Mouse (Mus musculus) forebrain, embryonic 10.5 days (tissue): Measurements from ENCODE around the gene Kcnmb1. TPM values are rescaled to one million over a fixed set of nuclear protein-coding genes. Genes with fewer than 3 reads are reported as not detected.

Experiments
- DNase-seq: peaks from one replicate; pipeline ENCODE4 v3.0.0-alpha.2; 2017; ENCODE audit warnings: low spot score; ENCODE audit errors: extremely low spot score
- H3K27ac ChIP-seq: fragments of 300-500 bp; sonication (generic); 2 replicates; pipeline ENCODE4 v1.5.1; 2016; ENCODE audit warnings: mild to moderate bottlenecking
- H3K27me3 ChIP-seq: fragments of 300-500 bp; sonication (generic); 2 replicates; pipeline ENCODE4 v1.6.1; 2016; ENCODE audit warnings: mild to moderate bottlenecking; ENCODE audit not compliant: poor library complexity, severe bottlenecking
- H3K36me3 ChIP-seq: fragments of 300-500 bp; sonication (generic); replicated peaks from 2 replicates; pipeline ENCODE4 v1.6.1; 2016; ENCODE audit warnings: mild to moderate bottlenecking, moderate library complexity
- H3K4me1 ChIP-seq: fragments of 300-500 bp; sonication (generic); 2 replicates; pipeline ENCODE4 v1.6.1; 2016
- H3K4me3 ChIP-seq: fragments of 300-500 bp; sonication (generic); 2 replicates; pipeline ENCODE4 v1.5.1; 2016; ENCODE audit warnings: mild to moderate bottlenecking, moderate library complexity
- H3K9me3 ChIP-seq: fragments of 300-500 bp; sonication (generic); 2 replicates; pipeline ENCODE4 v1.6.1; 2016; ENCODE audit warnings: mild to moderate bottlenecking, moderate library complexity
- WGBS: fragments of 180-500 bp; shearing (Covaris S2); methylation state at CpG from one replicate; pipeline ENCODE4 v1.1.7; 2016; 5-methylcytosine and 5-hydroxymethylcytosine counted together
- polyA plus RNA-seq: library from polyadenylated mRNA; unstranded; fragments of >200 nt; fragmentation: Nextera tagmentation; extraction: Ambion mirVana; gene quantifications from 2 replicates; pipeline ENCODE4 v1.2.1, GENCODE M21; 2016

Kcnmb1 gene
- polyA plus RNA-seq: 0.04 and 0.09 TPM in 2 replicates

- H3K9me3 ChIP-seq: no peaks in the 10 kb centered on the region
- DNase-seq: no peak
- no peaks in the 10 kb centered on the region for H3K27me3 ChIP-seq
- H3K4me1 ChIP-seq: peaks cover 10% of the 10 kb centered on the region; the same call in 1 of the 2 replicates
- no peaks in the 10 kb centered on the region for H3K36me3 ChIP-seq
- H3K27ac ChIP-seq: no peak within 1 kb of the TSS
- 63% methylated on average over 6 of the region's 6 CpGs for WGBS
- H3K4me3 ChIP-seq: no peak within 1 kb of the TSS
Observed at GRCm38 (mm10) chr11:33962688-33963407, at the start of gene Kcnmb1. Gene Kcnmb1, plus strand, starts transcription at chr11:33963013.

GRCm38 (mm10) chr11:33913061-33913460 is 49.8 kb upstream of the Kcnmb1 start:
- Histone ChIP-seq H3K4me3 (no peak overlapping the region), H3K36me3 (no peaks in the 10 kb centered on the region), H3K27me3 (0 out of 2 replicates have a peak, but pooled peaks cover 6% of the 10 kb centered on the region), H3K27ac (no peak overlapping the region), H3K4me1 (peaks cover 19% of the 10 kb centered on the region), H3K9me3 (no peaks in the 10 kb centered on the region)
- DNase-seq: no peak
- 85% methylated on average over 7 of the region's 7 CpGs for WGBS

- Histone ChIP-seq H3K27me3 (0 out of 2 replicates have a peak, but pooled peaks cover 6% of the 10 kb centered on the region), H3K36me3 (no peaks in the 10 kb centered on the region), H3K9me3 (no peaks in the 10 kb centered on the region), H3K4me1 (peaks cover 27% of the 10 kb centered on the region), H3K27ac (0 out of 2 replicates have a peak overlapping the region, but pooled peaks have one; percentile 3), H3K4me3 (no peak overlapping the region)
- 68% methylated on average over 12 of the region's 12 CpGs for WGBS
- DNase-seq: no peak
Observed at GRCm38 (mm10) chr11:33914216-33914615, 48.6 kb upstream of the Kcnmb1 start.

GRCm38 (mm10) chr11:33917574-33917973 is 45.2 kb upstream of the Kcnmb1 start:
- 21% methylated on average over 6 of the region's 6 CpGs for WGBS

GRCm38 (mm10) chr11:33918424-33918823 is 44.4 kb upstream of the Kcnmb1 start:
- Histone ChIP-seq H3K27me3 (0 out of 2 replicates have a peak, but pooled peaks cover under 1% of the 10 kb centered on the region), H3K4me1 (peaks cover 27% of the 10 kb centered on the region), H3K27ac (no peak overlapping the region), H3K36me3 (no peaks in the 10 kb centered on the region), H3K4me3 (no peak overlapping the region), H3K9me3 (no peaks in the 10 kb centered on the region)
- no peak for DNase-seq
- 43% methylated on average over 2 of the region's 2 CpGs for WGBS

More at GRCm38 (mm10) chr11:33917574-33917973, 45.2 kb upstream of the Kcnmb1 start:
- peaks cover 27% of the 10 kb centered on the region for H3K4me1 ChIP-seq
- no peak overlapping the region for H3K27ac ChIP-seq
- H3K36me3 ChIP-seq: no peaks in the 10 kb centered on the region
- H3K4me3 ChIP-seq: no peak overlapping the region
- DNase-seq: peak; percentile 77
- no peaks in the 10 kb centered on the region for H3K9me3 ChIP-seq
- 0 out of 2 replicates have a peak, but pooled peaks cover 6% of the 10 kb centered on the region for H3K27me3 ChIP-seq

GRCm38 (mm10) chr11:33919826-33920225 is 43.0 kb upstream of the Kcnmb1 start:
- H3K4me1 ChIP-seq: peaks cover 19% of the 10 kb centered on the region
- no peak overlapping the region for H3K4me3 ChIP-seq
- H3K36me3 ChIP-seq: no peaks in the 10 kb centered on the region
- no peak overlapping the region for H3K27ac ChIP-seq
- H3K27me3 ChIP-seq: no peaks in the 10 kb centered on the region
- DNase-seq: no peak
- no peaks in the 10 kb centered on the region for H3K9me3 ChIP-seq
- 89% methylated on average over 7 of the region's 7 CpGs for WGBS

- no peak for DNase-seq
- Histone ChIP-seq H3K4me3 (no peak overlapping the region), H3K27ac (no peak overlapping the region), H3K9me3 (no peaks in the 10 kb centered on the region), H3K27me3 (no peaks in the 10 kb centered on the region), H3K36me3 (no peaks in the 10 kb centered on the region), H3K4me1 (peaks cover 19% of the 10 kb centered on the region)
- WGBS: 77% methylated on average over 13 of the region's 13 CpGs
Observed at GRCm38 (mm10) chr11:33921451-33921850, 41.4 kb upstream of the Kcnmb1 start.

- Histone ChIP-seq H3K9me3 (no peaks in the 10 kb centered on the region), H3K4me1 (peaks cover 19% of the 10 kb centered on the region), H3K27me3 (0 out of 2 replicates have a peak, but pooled peaks cover 7% of the 10 kb centered on the region), H3K4me3 (no peak overlapping the region), H3K27ac (no peak overlapping the region), H3K36me3 (no peaks in the 10 kb centered on the region)
- DNase-seq: no peak
- WGBS: 68% methylated on average over 3 of the region's 3 CpGs
Observed at GRCm38 (mm10) chr11:33923031-33923430, 39.8 kb upstream of the Kcnmb1 start.

GRCm38 (mm10) chr11:33925778-33926177 is 37.0 kb upstream of the Kcnmb1 start:
- Histone ChIP-seq H3K4me1 (peaks cover 17% of the 10 kb centered on the region), H3K36me3 (no peaks in the 10 kb centered on the region), H3K4me3 (no peak overlapping the region), H3K27me3 (0 out of 2 replicates have a peak, but pooled peaks cover 7% of the 10 kb centered on the region), H3K27ac (no peak overlapping the region), H3K9me3 (no peaks in the 10 kb centered on the region)
- no peak for DNase-seq
- 87% methylated on average over 8 of the region's 8 CpGs for WGBS

GRCm38 (mm10) chr11:33926551-33926950 is 36.3 kb upstream of the Kcnmb1 start:
- Histone ChIP-seq H3K4me3 (no peak overlapping the region), H3K4me1 (peaks cover 17% of the 10 kb centered on the region), H3K27ac (no peak overlapping the region), H3K36me3 (no peaks in the 10 kb centered on the region), H3K27me3 (0 out of 2 replicates have a peak, but pooled peaks cover 7% of the 10 kb centered on the region), H3K9me3 (no peaks in the 10 kb centered on the region)
- 77% methylated on average over 2 of the region's 2 CpGs for WGBS
- DNase-seq: no peak

- H3K4me1 ChIP-seq: peaks cover 16% of the 10 kb centered on the region
- no peak overlapping the region for H3K27ac ChIP-seq
- H3K36me3 ChIP-seq: no peaks in the 10 kb centered on the region
- WGBS: 58% methylated on average over 6 of the region's 6 CpGs
- H3K4me3 ChIP-seq: no peak overlapping the region
- no peak for DNase-seq
- H3K27me3 ChIP-seq: 0 out of 2 replicates have a peak, but pooled peaks cover 7% of the 10 kb centered on the region
- no peaks in the 10 kb centered on the region for H3K9me3 ChIP-seq
Observed at GRCm38 (mm10) chr11:33927321-33927720, 35.5 kb upstream of the Kcnmb1 start.

- peaks cover 20% of the 10 kb centered on the region for H3K4me1 ChIP-seq
- 0 out of 2 replicates have a peak, but pooled peaks cover 7% of the 10 kb centered on the region for H3K27me3 ChIP-seq
- no peaks in the 10 kb centered on the region for H3K36me3 ChIP-seq
- no peak overlapping the region for H3K27ac ChIP-seq
- H3K9me3 ChIP-seq: no peaks in the 10 kb centered on the region
- DNase-seq: no peak
- no peak overlapping the region for H3K4me3 ChIP-seq
- WGBS: 84% methylated on average over 4 of the region's 4 CpGs
Observed at GRCm38 (mm10) chr11:33927836-33928235, 35.0 kb upstream of the Kcnmb1 start.

- WGBS: 51% methylated on average over 7 of the region's 7 CpGs
- no peak overlapping the region for H3K27ac ChIP-seq
- H3K27me3 ChIP-seq: 0 out of 2 replicates have a peak, but pooled peaks cover 7% of the 10 kb centered on the region
- no peaks in the 10 kb centered on the region for H3K9me3 ChIP-seq
- H3K4me3 ChIP-seq: no peak overlapping the region
- no peaks in the 10 kb centered on the region for H3K36me3 ChIP-seq
- peaks cover 20% of the 10 kb centered on the region for H3K4me1 ChIP-seq
- peak; percentile 35 for DNase-seq
Observed at GRCm38 (mm10) chr11:33928658-33929057, 34.2 kb upstream of the Kcnmb1 start.
